Mouse (Mus musculus) embryonic facial prominence, embryonic 13.5 days (tissue): ENCODE measurements around the gene Gm5460. TPM values are rescaled to one million over a fixed set of nuclear protein-coding genes. Genes with fewer than 3 reads are reported as not detected.

Experiments
- ATAC-seq: fragments of 200-750 bp; cut with Nextera tagmentation; 2 replicates; pipeline ENCODE4 v1.8.0; 2017; ENCODE audit warnings: low read depth; ENCODE audit not compliant: insufficient number of reproducible peaks, insufficient read depth, low FRiP score, low TSS enrichment
- H3K27ac ChIP-seq: fragments of 300-500 bp; sonication (generic); 2 replicates; pipeline ENCODE4 v1.5.1; 2015; ENCODE audit warnings: moderate library complexity, mild to moderate bottlenecking, inconsistent platforms
- H3K27me3 ChIP-seq: fragments of 300-500 bp; sonication (generic); 2 replicates; pipeline ENCODE4 v1.6.1; 2015; ENCODE audit warnings: mild to moderate bottlenecking, inconsistent platforms
- H3K36me3 ChIP-seq: fragments of 300-500 bp; sonication (generic); 2 replicates; pipeline ENCODE4 v1.6.1; 2015; ENCODE audit warnings: mild to moderate bottlenecking, inconsistent platforms
- H3K4me1 ChIP-seq: fragments of 300-500 bp; sonication (generic); 2 replicates; pipeline ENCODE4 v1.6.1; 2015; ENCODE audit warnings: inconsistent platforms
- H3K4me2 ChIP-seq: fragments of 300-500 bp; sonication (generic); 2 replicates; pipeline ENCODE4 v1.6.1; 2015; ENCODE audit warnings: moderate library complexity, mild to moderate bottlenecking, inconsistent platforms
- H3K4me3 ChIP-seq: fragments of 300-500 bp; sonication (generic); 2 replicates; pipeline ENCODE4 v1.5.1; 2015; ENCODE audit warnings: mild to moderate bottlenecking, inconsistent platforms
- H3K9ac ChIP-seq: fragments of 300-500 bp; sonication (generic); 2 replicates; pipeline ENCODE4 v1.6.1; 2015; ENCODE audit warnings: mild to moderate bottlenecking, inconsistent platforms
- H3K9me3 ChIP-seq: fragments of 300-500 bp; sonication (generic); 2 replicates; pipeline ENCODE4 v1.6.1; 2016; ENCODE audit warnings: inconsistent platforms
- WGBS: fragments of 180-500 bp; shearing (Covaris S2); methylation state at CpG from one replicate; pipeline ENCODE4 v1.1.7; 2015; ENCODE audit warnings: mixed read lengths; 5-methylcytosine and 5-hydroxymethylcytosine counted together
- polyA plus RNA-seq: library from polyadenylated mRNA; unstranded; fragments of >200 nt; fragmentation: Nextera tagmentation; extraction: Ambion mirVana; gene quantifications from 2 replicates; pipeline ENCODE4 v1.2.1, GENCODE M21; 2015

The Gm5460 gene
- polyA plus RNA-seq, 1 experiment from 2014 or later: not detected

GRCm38 (mm10) chr14:34078293-34078692 lies 61.7 kb downstream of the Gm5460 start:
- H3K36me3 ChIP-seq: no peaks in the 10 kb centered on the region
- H3K9me3 ChIP-seq: no peaks in the 10 kb centered on the region
- 74% methylated on average over 4 of the region's 4 CpGs for whole genome bisulfite sequencing
- no peaks in the 10 kb centered on the region for H3K27me3 ChIP-seq
- no peak for ATAC-seq
- no peak overlapping the region for H3K4me2 ChIP-seq
- peaks cover 4% of the 10 kb centered on the region; the same call in 1 of the 2 replicates for H3K4me1 ChIP-seq
- H3K9ac ChIP-seq: no peak overlapping the region
- no peak overlapping the region for H3K4me3 ChIP-seq
- H3K27ac ChIP-seq: no peak overlapping the region

- no peak overlapping the region for H3K27ac ChIP-seq
- H3K4me1 ChIP-seq: peaks cover 4% of the 10 kb centered on the region; the same call in 1 of the 2 replicates
- no peak overlapping the region for H3K4me2 ChIP-seq
- no peak overlapping the region for H3K4me3 ChIP-seq
- no peak for ATAC-seq
- no peaks in the 10 kb centered on the region for H3K36me3 ChIP-seq
- WGBS: 11% methylated on average over 11 of the region's 11 CpGs
- H3K27me3 ChIP-seq: no peaks in the 10 kb centered on the region
- 0 out of 2 replicates have a peak overlapping the region, but pooled peaks have one; percentile 33 for H3K9ac ChIP-seq
- H3K9me3 ChIP-seq: no peaks in the 10 kb centered on the region
These were observed 63.9 kb downstream of the Gm5460 start for GRCm38 (mm10) chr14:34080321-34080997.

DNA sequence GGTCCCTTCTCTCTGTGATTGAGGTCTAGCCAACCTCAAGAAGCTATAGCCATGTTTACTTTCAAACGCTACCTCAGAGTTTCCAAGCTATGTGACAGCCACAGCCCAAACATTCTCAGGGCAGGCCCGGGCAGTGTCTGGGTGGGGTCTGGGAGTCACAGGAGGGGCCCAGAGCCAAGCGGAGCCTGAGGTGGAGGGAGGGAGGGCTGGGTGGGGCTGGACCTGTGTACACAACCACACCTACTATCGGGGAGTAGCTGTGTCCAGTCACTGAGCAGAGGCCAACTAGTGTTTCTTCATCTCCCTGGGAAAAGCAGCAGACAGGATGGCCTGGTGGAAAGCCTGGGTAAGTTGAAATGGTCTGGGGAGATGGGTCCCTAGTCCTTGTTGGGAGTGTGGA lies 69.2 kb downstream of the Gm5460 start, which contains the start of gene Anxa8:
Gene Anxa8, plus strand, starts transcription at position 251 of the 400 bp plus-strand sequence.
- H3K9me3 ChIP-seq: no peaks in the 10 kb centered on the region
- H3K9ac ChIP-seq: no peak within 1 kb of the TSS
- H3K4me1 ChIP-seq: no peaks in the 10 kb centered on the region
- WGBS: 68% methylated on average over 4 of the region's 4 CpGs
- no peak within 1 kb of the TSS for H3K4me3 ChIP-seq
- ATAC-seq: no peak
- no peaks in the 10 kb centered on the region for H3K27me3 ChIP-seq
- H3K4me2 ChIP-seq: peak within 1 kb of the TSS; percentile 11
- H3K36me3 ChIP-seq: no peaks in the 10 kb centered on the region
- H3K27ac ChIP-seq: peak within 1 kb of the TSS; percentile 28; the same call in 1 of the 2 replicates

- no peak for ATAC-seq
- WGBS: 64% methylated on average over 4 of the region's 4 CpGs
- Histone ChIP-seq H3K27me3 (no peaks in the 10 kb centered on the region), H3K4me2 (peak overlapping the region; percentile 11), H3K9ac (no peak overlapping the region), H3K36me3 (no peaks in the 10 kb centered on the region), H3K4me3 (no peak overlapping the region), H3K9me3 (no peaks in the 10 kb centered on the region), H3K4me1 (no peaks in the 10 kb centered on the region), H3K27ac (no peak overlapping the region)
These were observed 70.2 kb downstream of the Gm5460 start for GRCm38 (mm10) chr14:34086806-34087205.

DNA sequence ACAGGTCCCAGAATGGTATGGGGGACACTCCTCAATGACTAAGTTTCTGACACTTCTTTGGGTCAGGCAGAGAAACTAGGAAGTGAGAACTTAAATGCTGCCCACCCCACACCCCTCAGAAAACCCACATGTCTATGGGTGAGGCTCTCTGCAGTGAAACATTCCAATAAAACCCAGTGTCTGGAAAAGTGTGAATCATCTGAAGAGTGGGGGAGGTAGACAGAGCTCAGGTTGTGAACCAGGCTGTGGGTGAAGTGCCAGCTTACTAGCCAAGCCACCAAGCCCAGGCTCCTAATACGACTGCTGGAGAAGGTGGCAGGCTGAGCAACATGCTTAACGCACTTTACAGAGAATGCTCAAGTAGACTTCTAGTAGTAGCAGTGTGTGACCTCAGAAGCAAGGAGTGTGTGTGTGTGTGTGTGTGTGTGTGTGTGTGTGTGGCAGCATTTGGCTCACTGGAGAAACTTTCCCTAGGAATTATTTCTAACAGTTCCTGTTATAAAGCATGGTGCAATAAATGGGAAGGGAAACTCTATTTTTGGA lies 71.4 kb downstream of the Gm5460 start:
- no peak overlapping the region for H3K4me3 ChIP-seq
- no peaks in the 10 kb centered on the region for H3K27me3 ChIP-seq
- ATAC-seq: no peak
- H3K36me3 ChIP-seq: no peaks in the 10 kb centered on the region
- H3K27ac ChIP-seq: no peak overlapping the region
- WGBS: 82% methylated on average over 2 of the region's 2 CpGs
- H3K9ac ChIP-seq: no peak overlapping the region
- H3K4me2 ChIP-seq: no peak overlapping the region
- no peaks in the 10 kb centered on the region for H3K9me3 ChIP-seq
- no peaks in the 10 kb centered on the region for H3K4me1 ChIP-seq

DNA sequence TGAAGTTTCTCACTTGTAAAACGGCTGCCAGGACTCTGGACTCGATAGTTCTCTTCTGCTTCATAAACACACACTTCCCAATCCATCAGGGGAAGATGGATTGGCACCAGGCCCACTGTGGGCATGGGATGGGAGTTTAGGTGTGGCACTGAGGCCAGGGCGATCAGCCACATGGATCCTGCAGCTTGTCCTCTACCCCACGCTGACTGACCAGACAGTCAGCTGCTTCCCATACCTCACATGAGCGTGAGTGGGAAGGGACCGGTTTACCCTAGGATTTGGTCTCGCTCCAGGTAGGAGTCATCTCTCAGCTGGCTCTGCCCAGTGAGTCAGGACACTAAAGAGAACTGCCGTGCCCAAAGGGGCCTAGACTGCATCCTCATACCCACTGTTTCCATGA lies 73.2 kb downstream of the Gm5460 start:
- H3K9ac ChIP-seq: no peak overlapping the region
- no peaks in the 10 kb centered on the region for H3K9me3 ChIP-seq
- H3K4me3 ChIP-seq: no peak overlapping the region
- ATAC-seq: no peak
- no peak overlapping the region for H3K27ac ChIP-seq
- no peaks in the 10 kb centered on the region for H3K36me3 ChIP-seq
- WGBS: 89% methylated on average over 8 of the region's 8 CpGs
- H3K4me2 ChIP-seq: no peak overlapping the region
- H3K27me3 ChIP-seq: no peaks in the 10 kb centered on the region
- no peaks in the 10 kb centered on the region for H3K4me1 ChIP-seq

GRCm38 (mm10) chr14:34091475-34091874 lies 74.9 kb downstream of the Gm5460 start:
- Histone ChIP-seq H3K9ac (no peak overlapping the region), H3K36me3 (no peaks in the 10 kb centered on the region), H3K27me3 (no peaks in the 10 kb centered on the region), H3K27ac (no peak overlapping the region), H3K9me3 (no peaks in the 10 kb centered on the region), H3K4me3 (no peak overlapping the region), H3K4me2 (no peak overlapping the region), H3K4me1 (no peaks in the 10 kb centered on the region)
- WGBS: 76% methylated on average over 5 of the region's 5 CpGs
- ATAC-seq: no peak

DNA sequence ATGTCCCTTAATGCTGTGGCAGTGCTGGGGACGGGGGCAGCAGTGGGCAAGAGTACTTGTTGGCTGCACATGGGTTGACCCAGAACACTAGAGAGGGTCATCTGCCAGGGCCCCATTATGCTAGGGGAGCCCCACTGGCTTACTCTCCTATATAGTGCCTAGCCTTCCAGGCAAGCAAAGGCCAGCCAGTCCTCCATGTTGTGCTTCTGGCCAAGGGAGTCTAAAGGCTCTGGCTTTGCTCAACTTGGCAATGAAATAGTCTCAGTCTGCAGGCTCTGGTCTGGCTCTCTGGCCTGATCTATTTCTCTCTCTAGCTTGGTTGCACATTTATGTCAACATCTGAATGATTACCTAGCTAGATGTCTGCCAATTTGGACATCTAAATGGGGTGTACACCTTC lies 76.3 kb downstream of the Gm5460 start:
- no peaks in the 10 kb centered on the region for H3K9me3 ChIP-seq
- H3K27me3 ChIP-seq: no peaks in the 10 kb centered on the region
- no peak for ATAC-seq
- no peak overlapping the region for H3K4me3 ChIP-seq
- H3K4me2 ChIP-seq: no peak overlapping the region
- H3K27ac ChIP-seq: no peak overlapping the region
- H3K4me1 ChIP-seq: no peaks in the 10 kb centered on the region
- H3K9ac ChIP-seq: no peak overlapping the region
- H3K36me3 ChIP-seq: no peaks in the 10 kb centered on the region
- 95% methylated on average over 1 of the region's 1 CpGs for WGBS

DNA sequence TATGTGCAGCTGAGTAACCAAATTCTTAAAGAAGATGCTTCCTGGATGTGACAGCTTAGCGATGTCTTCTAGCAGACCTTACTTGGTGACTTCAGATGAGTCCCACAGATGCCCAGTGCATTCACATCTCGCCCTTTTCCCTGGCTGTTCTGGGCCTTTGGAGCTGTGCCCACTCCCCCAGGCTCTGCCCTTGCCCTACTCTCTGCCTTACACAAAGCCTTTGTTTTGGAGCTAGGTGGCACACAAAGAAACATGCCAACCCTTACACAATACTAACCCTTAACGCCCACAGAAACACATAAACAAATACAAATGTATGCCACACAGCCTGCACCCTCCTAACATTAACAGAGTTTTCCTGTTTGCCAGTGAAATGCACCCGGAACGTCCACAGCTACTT lies 79.6 kb downstream of the Gm5460 start:
- no peaks in the 10 kb centered on the region for H3K9me3 ChIP-seq
- H3K27ac ChIP-seq: no peak overlapping the region
- no peaks in the 10 kb centered on the region for H3K36me3 ChIP-seq
- no peaks in the 10 kb centered on the region for H3K27me3 ChIP-seq
- no peak overlapping the region for H3K4me3 ChIP-seq
- no peak overlapping the region for H3K9ac ChIP-seq
- no peaks in the 10 kb centered on the region for H3K4me1 ChIP-seq
- WGBS: 82% methylated on average over 5 of the region's 5 CpGs
- no peak for ATAC-seq
- no peak overlapping the region for H3K4me2 ChIP-seq

Other genes with a start within 250 kb of the Gm5460 start
- 21.2 and 22.1 TPM in 2 replicates for gene Gdf10, start 93.2 kb upstream of the Gm5460 start, polyA plus RNA-seq
- 0.08 TPM in 2 replicates for gene Gdf2, start 75.7 kb upstream of the Gm5460 start, polyA plus RNA-seq
- gene Rbp3, start 62.8 kb upstream of the Gm5460 start, polyA plus RNA-seq: not detected in 2 replicates
- 0.32 and 0.77 TPM in 2 replicates for gene Zfp488, start 38.0 kb upstream of the Gm5460 start, polyA plus RNA-seq
- not detected in 2 replicates for gene Gm30083, start 1.6 kb upstream of the Gm5460 start, polyA plus RNA-seq
- gene Antxrl, start 35.9 kb downstream of the Gm5460 start, polyA plus RNA-seq: not detected in 2 replicates
- 20.1 and 23.0 TPM in 2 replicates for gene Anxa8, start 69.2 kb downstream of the Gm5460 start, polyA plus RNA-seq
- gene A630023A22Rik, start 86.0 kb downstream of the Gm5460 start, polyA plus RNA-seq: not detected in 2 replicates
- 0.66 and 0.69 TPM in 2 replicates for gene Npy4r, start 135.7 kb downstream of the Gm5460 start, polyA plus RNA-seq
- gene Gprin2, start 184.9 kb downstream of the Gm5460 start, polyA plus RNA-seq: 1.5 and 1.7 TPM in 2 replicates
- gene Syt15, start 202.8 kb downstream of the Gm5460 start, polyA plus RNA-seq: 0.30 and 0.66 TPM in 2 replicates